15 mouse cellular contexts compared by ENCODE assay signal in genomic region chr15:99713569-99713968, GRCm38 (mm10). TPM values are rescaled to one million over a fixed set of nuclear protein-coding genes. Genes with fewer than 3 reads are reported as not detected.
DNase-seq lines count a peak whose midpoint lies in the region; ATAC-seq and TF ChIP-seq lines count a peak whose summit lies in the region.
"Had no signal": no experiment of that assay in that cellular context is flagged by ENCODE, and none has a peak within 500 bp of the region (broad histone marks: within the 10 kb centered on the region; RNA-seq: fewer than 3 reads in every experiment).

No protein-coding gene starts in this region.

- ATAC-seq in kidney, embryonic 15.5 days (replicated peaks; ENCODE audit: low FRiP score) = no peak
- ATAC-seq in forebrain, embryonic 16.5 days = no peak
- 0 out of 2 replicates have a peak, but pooled peaks have one; percentile 12 for ATAC-seq in midbrain, postnatal 0 days (ENCODE audit: low FRiP score)
- no peak for ATAC-seq in liver, embryonic 11.5 days (replicated peaks; ENCODE audit: low FRiP score)

- peaks cover 48% of the 10 kb centered on the region for H3K4me1 ChIP-seq in kidney, embryonic 15.5 days
- H3K4me1 ChIP-seq in forebrain, embryonic 16.5 days (replicated peaks; ENCODE audit: control insufficient read depth, insufficient read depth, low read length) = peaks cover 25% of the 10 kb centered on the region
- H3K4me1 ChIP-seq in midbrain, postnatal 0 days (ENCODE audit: insufficient read depth, low read length) = no peaks in the 10 kb centered on the region
- H3K4me1 ChIP-seq in liver, embryonic 11.5 days (replicated peaks; ENCODE audit: control insufficient read depth, insufficient read depth, low read length) = peaks cover 6% of the 10 kb centered on the region; the same call in 1 of the 2 replicates

- 88% methylated on average over 3 of the region's 3 CpGs for WGBS in kidney, embryonic 15.5 days
- WGBS in forebrain, embryonic 16.5 days = 79% methylated on average over 3 of the region's 3 CpGs
- 82% methylated on average over 3 of the region's 3 CpGs for WGBS in midbrain, postnatal 0 days
- WGBS in liver, embryonic 11.5 days = 93% methylated on average over 3 of the region's 3 CpGs

- no peak overlapping the region for H3K9ac ChIP-seq in kidney, embryonic 15.5 days
- H3K9ac ChIP-seq in forebrain, embryonic 16.5 days (replicated peaks; ENCODE audit: low read depth, low read length) = no peak overlapping the region
- H3K9ac ChIP-seq in midbrain, postnatal 0 days (replicated peaks; ENCODE audit: low read length, poor library complexity, severe bottlenecking) = no peak overlapping the region
- H3K9ac ChIP-seq in liver, embryonic 11.5 days (ENCODE audit: low read depth, low read length) = no peak overlapping the region
- H3K9ac ChIP-seq: embryonic facial prominence, embryonic 12.5 days; hindbrain, embryonic 15.5 days; limb, embryonic 15.5 days had no signal

- H3K27ac ChIP-seq in kidney, embryonic 15.5 days = 0 out of 2 replicates have a peak overlapping the region, but pooled peaks have one; percentile 24
- peak overlapping the region; percentile 33 for H3K27ac ChIP-seq in forebrain, embryonic 16.5 days (ENCODE audit: low read length)
- H3K27ac ChIP-seq in midbrain, postnatal 0 days (ENCODE audit: low read depth, low read length) = no peak overlapping the region
- H3K27ac ChIP-seq in liver, embryonic 11.5 days (ENCODE audit: low read depth, low read length) = no peak overlapping the region
- H3K27ac ChIP-seq: embryonic facial prominence, embryonic 12.5 days; kidney, postnatal 0 days; limb, embryonic 15.5 days had no signal

- H3K36me3 ChIP-seq in kidney, embryonic 15.5 days = peaks cover 60% of the 10 kb centered on the region
- peaks cover 44% of the 10 kb centered on the region for H3K36me3 ChIP-seq in forebrain, embryonic 16.5 days (ENCODE audit: control insufficient read depth, insufficient read depth)
- H3K36me3 ChIP-seq in midbrain, postnatal 0 days (ENCODE audit: insufficient read depth, low read length) = peaks cover 62% of the 10 kb centered on the region
- H3K36me3 ChIP-seq in liver, embryonic 11.5 days (ENCODE audit: control insufficient read depth, insufficient read depth, low read length) = peaks cover 42% of the 10 kb centered on the region

- H3K27me3 ChIP-seq in kidney, embryonic 15.5 days = no peaks in the 10 kb centered on the region
- H3K27me3 ChIP-seq in forebrain, embryonic 16.5 days (replicated peaks; ENCODE audit: control insufficient read depth, insufficient read depth, low read length) = no peaks in the 10 kb centered on the region
- H3K27me3 ChIP-seq in midbrain, postnatal 0 days (ENCODE audit: insufficient read depth, low read length) = no peaks in the 10 kb centered on the region
- H3K27me3 ChIP-seq in liver, embryonic 11.5 days (replicated peaks; ENCODE audit: control insufficient read depth, insufficient read depth, low read length) = no peaks in the 10 kb centered on the region
- H3K27me3 ChIP-seq: embryonic facial prominence, embryonic 12.5 days; hindbrain, embryonic 15.5 days; limb, embryonic 15.5 days had no signal

- no peak overlapping the region for H3K4me3 ChIP-seq in kidney, embryonic 15.5 days (replicated peaks)
- no peak overlapping the region for H3K4me3 ChIP-seq in forebrain, embryonic 16.5 days (replicated peaks; ENCODE audit: low read length)
- no peak overlapping the region for H3K4me3 ChIP-seq in midbrain, postnatal 0 days (ENCODE audit: low read depth, low read length)
- H3K4me3 ChIP-seq in liver, embryonic 11.5 days (ENCODE audit: low read depth, low read length) = no peak overlapping the region
- H3K4me3 ChIP-seq: embryonic facial prominence, embryonic 12.5 days; hindbrain, embryonic 15.5 days; limb, embryonic 15.5 days had no signal

- no peaks in the 10 kb centered on the region for H3K9me3 ChIP-seq in kidney, embryonic 15.5 days (replicated peaks)
- no peaks in the 10 kb centered on the region for H3K9me3 ChIP-seq in forebrain, embryonic 16.5 days (ENCODE audit: control insufficient read depth, low read length)
- H3K9me3 ChIP-seq in midbrain, postnatal 0 days (ENCODE audit: low read length) = no peaks in the 10 kb centered on the region
- H3K9me3 ChIP-seq in liver, embryonic 11.5 days (ENCODE audit: control insufficient read depth, low read length) = no peaks in the 10 kb centered on the region
- H3K9me3 ChIP-seq: embryonic facial prominence, embryonic 12.5 days; hindbrain, embryonic 15.5 days; limb, embryonic 15.5 days had no signal

- H3K4me2 ChIP-seq in kidney, embryonic 15.5 days = no peak overlapping the region
- no peak overlapping the region for H3K4me2 ChIP-seq in forebrain, embryonic 16.5 days (ENCODE audit: low read length)
- H3K4me2 ChIP-seq in midbrain, postnatal 0 days (ENCODE audit: low read depth, low read length, poor library complexity, severe bottlenecking) = no peak overlapping the region
- H3K4me2 ChIP-seq in liver, embryonic 11.5 days = no peak overlapping the region
- H3K4me2 ChIP-seq: embryonic facial prominence, embryonic 12.5 days; hindbrain, embryonic 15.5 days; limb, embryonic 15.5 days had no signal

- 0 out of 2 replicates have a peak, but pooled peaks have one; percentile 6 for TF ChIP-seq CTCF in midbrain, postnatal 0 days (IDR thresholded peaks at IDR 0.05)

- peak; percentile 66 for DNase-seq in adrenal gland, postnatal 14 days
- DNase-seq in adrenal gland, postnatal 25 days = no peak
- no peak for DNase-seq in kidney, postnatal 25 days
- DNase-seq in midbrain, postnatal 0 days (ENCODE audit: low spot score) = no peak
- DNase-seq in liver, embryonic 11.5 days (ENCODE audit: low spot score) = no peak
- no peak for DNase-seq in layer of hippocampus, adult 8-10 months (ENCODE audit: low spot score in 2 of 2)
- DNase-seq: lung, postnatal 10 days; retina, postnatal 1 day had no signal

RNA-seq across cellular contexts. Expression of gene Gpd1, which starts 3.7 kb away (rescaled TPM):
- total RNA-seq in adrenal gland, postnatal 14 days (2021) = 1,539 and 1,562 TPM in 2 replicates
- total RNA-seq in adrenal gland, postnatal 25 days (2021) = 639 and 861 TPM in 2 replicates
- 23.0 and 28.5 TPM in 2 replicates for polyA plus RNA-seq in kidney, embryonic 15.5 days (2015; fragmentation: Nextera tagmentation; extraction: Ambion mirVana)
- 2.4 and 2.9 TPM in 2 replicates for polyA plus RNA-seq in forebrain, embryonic 16.5 days (2015; fragmentation: Nextera tagmentation; extraction: Ambion mirVana)
- total RNA-seq in midbrain, postnatal 0 days (2014; rRNA removed) = 2.8 and 3.3 TPM in 2 replicates
- polyA plus RNA-seq in midbrain, postnatal 0 days (2015; fragmentation: Nextera tagmentation; extraction: Ambion mirVana) = 1.1 and 1.2 TPM in 2 replicates
- 3.4 and 4.3 TPM in 2 replicates for polyA plus RNA-seq in liver, embryonic 11.5 days (2014; fragmentation: Nextera tagmentation; extraction: Ambion mirVana)
- total RNA-seq in layer of hippocampus, adult 8-10 months (2022) = 100 to 1,000 TPM; 102 to 138 (median 117) TPM

RNA-seq across cellular contexts. Expression of gene Gm17349, which starts 8.3 kb away (rescaled TPM):
- 17.6 and 18.1 TPM in 2 replicates for total RNA-seq in adrenal gland, postnatal 14 days (2021)
- 30.4 and 43.7 TPM in 2 replicates for total RNA-seq in adrenal gland, postnatal 25 days (2021)
- polyA plus RNA-seq in kidney, embryonic 15.5 days (2015; fragmentation: Nextera tagmentation; extraction: Ambion mirVana) = not detected in 2 replicates
- not detected in 2 replicates for polyA plus RNA-seq in forebrain, embryonic 16.5 days (2015; fragmentation: Nextera tagmentation; extraction: Ambion mirVana)
- not detected in 2 replicates for total RNA-seq in midbrain, postnatal 0 days (2014; rRNA removed)
- polyA plus RNA-seq in midbrain, postnatal 0 days (2015; fragmentation: Nextera tagmentation; extraction: Ambion mirVana) = not detected in 2 replicates
- polyA plus RNA-seq in liver, embryonic 11.5 days (2014; fragmentation: Nextera tagmentation; extraction: Ambion mirVana) = not detected in 2 replicates
- total RNA-seq in layer of hippocampus, adult 8-10 months (2022) = 1 to 10 TPM; 4.6 to 6.4 (median 5.5) TPM
- total RNA-seq: monocyte, adult 5-6 weeks had no signal
- polyA plus RNA-seq: embryonic facial prominence, embryonic 12.5 days; hindbrain, embryonic 15.5 days; kidney, postnatal 0 days; limb, embryonic 15.5 days had no signal

RNA-seq across cellular contexts. Expression of gene Smarcd1, which starts 11.6 kb away (rescaled TPM):
- 40.0 and 57.6 TPM in 2 replicates for total RNA-seq in adrenal gland, postnatal 14 days (2021)
- 51.9 and 63.6 TPM in 2 replicates for total RNA-seq in adrenal gland, postnatal 25 days (2021)
- 55.3 and 57.4 TPM in 2 replicates for polyA plus RNA-seq in kidney, embryonic 15.5 days (2015; fragmentation: Nextera tagmentation; extraction: Ambion mirVana)
- polyA plus RNA-seq in forebrain, embryonic 16.5 days (2015; fragmentation: Nextera tagmentation; extraction: Ambion mirVana) = 111 and 116 TPM in 2 replicates
- 83.0 and 93.0 TPM in 2 replicates for total RNA-seq in midbrain, postnatal 0 days (2014; rRNA removed)
- polyA plus RNA-seq in midbrain, postnatal 0 days (2015; fragmentation: Nextera tagmentation; extraction: Ambion mirVana) = 77.7 and 92.2 TPM in 2 replicates
- polyA plus RNA-seq in liver, embryonic 11.5 days (2014; fragmentation: Nextera tagmentation; extraction: Ambion mirVana) = 26.7 and 28.5 TPM in 2 replicates
- total RNA-seq in layer of hippocampus, adult 8-10 months (2022) = 100 to 1,000 TPM; 106 to 125 (median 113) TPM

RNA-seq across cellular contexts. Expression of gene Cox14, which starts 11.8 kb away (rescaled TPM):
- 177 and 199 TPM in 2 replicates for total RNA-seq in adrenal gland, postnatal 14 days (2021)
- 217 and 256 TPM in 2 replicates for total RNA-seq in adrenal gland, postnatal 25 days (2021)
- polyA plus RNA-seq in kidney, embryonic 15.5 days (2015; fragmentation: Nextera tagmentation; extraction: Ambion mirVana) = 184 and 185 TPM in 2 replicates
- 151 and 164 TPM in 2 replicates for polyA plus RNA-seq in forebrain, embryonic 16.5 days (2015; fragmentation: Nextera tagmentation; extraction: Ambion mirVana)
- 60.9 and 67.2 TPM in 2 replicates for total RNA-seq in midbrain, postnatal 0 days (2014; rRNA removed)
- 165 and 180 TPM in 2 replicates for polyA plus RNA-seq in midbrain, postnatal 0 days (2015; fragmentation: Nextera tagmentation; extraction: Ambion mirVana)
- 134 and 153 TPM in 2 replicates for polyA plus RNA-seq in liver, embryonic 11.5 days (2014; fragmentation: Nextera tagmentation; extraction: Ambion mirVana)
- total RNA-seq in layer of hippocampus, adult 8-10 months (2022) = 100 to 1,000 TPM; 103 to 125 (median 111) TPM

RNA-seq across cellular contexts. Expression of gene Asic1, which starts 43.4 kb away (rescaled TPM):
- 0.70 and 0.75 TPM in 2 replicates for total RNA-seq in adrenal gland, postnatal 14 days (2021)
- total RNA-seq in adrenal gland, postnatal 25 days (2021) = 0.33 and 0.49 TPM in 2 replicates
- polyA plus RNA-seq in kidney, embryonic 15.5 days (2015; fragmentation: Nextera tagmentation; extraction: Ambion mirVana) = 1.4 and 1.8 TPM in 2 replicates
- 26.2 and 37.4 TPM in 2 replicates for polyA plus RNA-seq in forebrain, embryonic 16.5 days (2015; fragmentation: Nextera tagmentation; extraction: Ambion mirVana)
- 138 and 150 TPM in 2 replicates for total RNA-seq in midbrain, postnatal 0 days (2014; rRNA removed)
- 37.3 and 42.1 TPM in 2 replicates for polyA plus RNA-seq in midbrain, postnatal 0 days (2015; fragmentation: Nextera tagmentation; extraction: Ambion mirVana)
- 2.3 TPM in 2 replicates for polyA plus RNA-seq in liver, embryonic 11.5 days (2014; fragmentation: Nextera tagmentation; extraction: Ambion mirVana)
- total RNA-seq in layer of hippocampus, adult 8-10 months (2022) = 10 to 100 TPM; 29.0 to 38.6 (median 34.0) TPM
- total RNA-seq: monocyte, adult 5-6 weeks had no signal

Comparison
In these comparisons a context has a peak if more than half of its experiments do, and no peak if none do; other contexts are left out.
1. H3K27ac ChIP-seq: peak in kidney, embryonic 15.5 days (single experiment) and forebrain, embryonic 16.5 days (single experiment); none in midbrain, postnatal 0 days (single experiment) and liver, embryonic 11.5 days (single experiment).
2. RNA of gene Gpd1, which starts 3.7 kb away (total RNA-seq): 1,539 to 1,562 TPM in adrenal gland, postnatal 14 days, 639 to 861 TPM in adrenal gland, postnatal 25 days and 102 to 138 TPM in layer of hippocampus, adult 8-10 months; 2.8 to 3.3 TPM in midbrain, postnatal 0 days; every median in the first group is over 10 times any median in the second.